In genomic region chr13:54247545-54247944, GRCm38 (mm10) we compare ENCODE assay signal across 8 mouse cellular contexts. TPM values are rescaled to one million over a fixed set of nuclear protein-coding genes. Genes with fewer than 3 reads are reported as not detected.
A peak's percentile ranks its signal among the peaks of the same experiment; 100 is the strongest.
DNase-seq lines count a peak whose midpoint lies in the region; TF ChIP-seq lines count a peak whose summit lies in the region.

No protein-coding gene starts in this region.

- H3K36me3 ChIP-seq in C2C12 (ENCODE audit: control insufficient read depth, insufficient read depth) = no peaks in the 10 kb centered on the region
- no peaks in the 10 kb centered on the region for H3K36me3 ChIP-seq in heart, adult 2 months (ENCODE audit: control insufficient read depth, insufficient read depth, low read length)
- no peaks in the 10 kb centered on the region for H3K36me3 ChIP-seq in thymus, adult 2 months (ENCODE audit: control insufficient read depth, insufficient read depth, low read length)

- H3K79me3 ChIP-seq in C2C12 (ENCODE audit: low read depth) = no peaks in the 10 kb centered on the region

- intact Hi-C loops in heart, adult 2 months (cut with DNase I) = loop anchor here (1.0 to 5.0 kb wide), 4 partner anchors 73 to 375 kb away; partner anchors contain the start of gene Faf2

- H3K27ac ChIP-seq in heart, adult 2 months = no peak overlapping the region
- no peak overlapping the region for H3K27ac ChIP-seq in thymus, adult 2 months (ENCODE audit: control insufficient read depth, insufficient read depth, low read length)

- DNase-seq in adrenal gland, postnatal 14 days = peak; percentile 85
- DNase-seq in embryo, embryonic 9.5 days (ENCODE audit: extremely low spot score) = peak; percentile 81
- peak; percentile 66 to 80 for DNase-seq in heart, adult 2 months
- DNase-seq in kidney, postnatal 25 days = peak; percentile 80 to 92
- peak; percentile 63 for DNase-seq in lung, adult 2 months
- peak; percentile 45 for DNase-seq in ovary, postnatal 10 days (ENCODE audit: low spot score)
- peak; percentile 50 for DNase-seq in thymus, adult 2 months

- no peak for TF ChIP-seq POLR2A in heart, adult 2 months (IDR thresholded peaks at IDR 0.05; ENCODE audit: insufficient read depth, low read depth, low read length)
- TF ChIP-seq POLR2A in lung, adult 2 months (IDR thresholded peaks at IDR 0.05; ENCODE audit: borderline replicate concordance, extremely low read depth, low read depth, low read length) = no peak
- no peak for TF ChIP-seq POLR2A in thymus, adult 2 months (IDR thresholded peaks at IDR 0.05; ENCODE audit: control insufficient read depth, extremely low read depth, insufficient read depth, low read length, poor library complexity)

- WGBS in heart, adult 2 months = 23% methylated on average over 4 of the region's 4 CpGs
- 17% methylated on average over 4 of the region's 4 CpGs for WGBS in lung, adult 2 months
- 21% methylated on average over 4 of the region's 4 CpGs for WGBS in thymus, adult 2 months

- H3K9ac ChIP-seq in heart, adult 2 months (ENCODE audit: low read depth, low read length) = no peak overlapping the region

- H3K4me1 ChIP-seq in heart, adult 2 months (ENCODE audit: control insufficient read depth, insufficient read depth, low read length) = peaks cover 4% of the 10 kb centered on the region
- H3K4me1 ChIP-seq in lung, adult 2 months (ENCODE audit: control insufficient read depth, insufficient read depth, low read length) = no peaks in the 10 kb centered on the region
- no peaks in the 10 kb centered on the region for H3K4me1 ChIP-seq in thymus, adult 2 months (replicated peaks; ENCODE audit: control insufficient read depth, insufficient read depth, low read length)

- H3K4me3 ChIP-seq in C2C12 (ENCODE audit: insufficient read depth, poor library complexity, severe bottlenecking) = no peak overlapping the region
- H3K4me3 ChIP-seq in heart, adult 2 months = no peak overlapping the region
- H3K4me3 ChIP-seq in lung, adult 2 months (replicated peaks; ENCODE audit: extremely low read depth, low read depth, low read length) = no peak overlapping the region
- H3K4me3 ChIP-seq in thymus, adult 2 months (ENCODE audit: control insufficient read depth, insufficient read depth, low read length) = no peak overlapping the region

- peak; percentile 85 for TF ChIP-seq EP300 in heart, adult 2 months (IDR thresholded peaks at IDR 0.05; ENCODE audit: insufficient read depth, low read depth, low read length)

- peaks cover 6% of the 10 kb centered on the region for H3K27me3 ChIP-seq in C2C12 (ENCODE audit: control insufficient read depth, insufficient read depth, insufficient read length)
- no peaks in the 10 kb centered on the region; the same call in 1 of the 2 replicates for H3K27me3 ChIP-seq in heart, adult 2 months (ENCODE audit: control insufficient read depth, insufficient read depth, low read length)
- H3K27me3 ChIP-seq in thymus, adult 2 months (ENCODE audit: control insufficient read depth, insufficient read depth, low read length) = no peaks in the 10 kb centered on the region; the same call in 1 of the 2 replicates

- peak; percentile 94 for TF ChIP-seq CTCF in C2C12 (IDR thresholded peaks at IDR 0.05; ENCODE audit: control insufficient read depth, insufficient read depth, insufficient read length)
- TF ChIP-seq CTCF in heart, adult 2 months (IDR thresholded peaks at IDR 0.05) = peak; percentile 98
- peak; percentile 88 for TF ChIP-seq CTCF in lung, adult 2 months (IDR thresholded peaks at IDR 0.05; ENCODE audit: insufficient read depth, low read length)
- TF ChIP-seq CTCF in thymus, adult 2 months (IDR thresholded peaks at IDR 0.05; ENCODE audit: borderline replicate concordance, control insufficient read depth, extremely low read depth, insufficient read depth, low read length, poor library complexity) = peak; percentile 64; the same call in 1 of the 2 replicates

- H3K79me2 ChIP-seq in C2C12 (ENCODE audit: control insufficient read depth, insufficient read depth) = no peaks in the 10 kb centered on the region
- H3K79me2 ChIP-seq in heart, adult 2 months (replicated peaks; ENCODE audit: control insufficient read depth, insufficient read depth, low read length) = no peaks in the 10 kb centered on the region

- H3ac ChIP-seq in C2C12 (ENCODE audit: control insufficient read depth, insufficient read length, low read depth) = no peak overlapping the region

TF ChIP-seq in C2C12, 6 proteins besides CTCF, POLR2A, EP300 and RAD21:
- no peak for TF ChIP-seq CEBPB (IDR thresholded peaks at IDR 0.05; ENCODE audit: low read depth)
- no peak for TF ChIP-seq MYOG (IDR thresholded peaks at IDR 0.05; ENCODE audit: control insufficient read depth, extremely low read depth, insufficient read length)
- no peak for TF ChIP-seq MYOD1 (IDR thresholded peaks at IDR 0.05; ENCODE audit: control insufficient read depth, insufficient read length, low read depth)
- no peak for TF ChIP-seq MAX (IDR thresholded peaks at IDR 0.05)
- TF ChIP-seq USF1 (IDR thresholded peaks at IDR 0.05; ENCODE audit: low read depth) = no peak
- TF ChIP-seq FOSL1 (IDR thresholded peaks at IDR 0.05; ENCODE audit: insufficient read depth, low read length, poor library complexity, severe bottlenecking) = no peak

RNA-seq across cellular contexts. Expression of gene Hrh2, which starts 55.6 kb away (rescaled TPM):
- not detected for polyA plus RNA-seq in C2C12 (2012; fragmentation: generic; extraction: Trizol)
- 0.63 and 1.5 TPM in 2 replicates for total RNA-seq in adrenal gland, postnatal 14 days (2021)
- total RNA-seq in heart, adult 2 months (2021) = under 1 TPM; 0.23 to 0.34 TPM
- polyA plus RNA-seq in heart, adult 2 months (2012; rRNA removed) = 0.68 and 1.3 TPM in 2 replicates
- polyA plus RNA-seq in lung, adult 2 months (2012; rRNA removed) = 1.0 and 1.4 TPM in 2 replicates
- 3.8 and 4.2 TPM in 2 replicates for polyA plus RNA-seq in thymus, adult 2 months (2012; rRNA removed)
